Mouse (Mus musculus) Muller cell, postnatal 12 days (primary cell): ENCODE measurements around the gene Snx20.
"Not testable (repeated sequence)": the region's sequence is repeated elsewhere in the genome, so short reads cannot be mapped to it uniquely, and the experiment has no call there.

Source experiments
- DNase-seq: peaks from one replicate; pipeline ENCODE4 v3.0.0-alpha.2; 2015; ENCODE audit errors: inconsistent ontology term

The Snx20 gene

GRCm38 (mm10) chr8:88635474-88636397, at the start of gene Snx20:
Gene Snx20, minus strand, starts transcription at chr8:88636128.
- no peak for DNase-seq

- DNase-seq: peak; percentile 27
Measured at GRCm38 (mm10) chr8:88683656-88684289, 47.8 kb upstream of the Snx20 start.

GRCm38 (mm10) chr8:88681046-88681445, 45.1 kb upstream of the Snx20 start:
- no peak for DNase-seq

- no peak for DNase-seq
Measured at GRCm38 (mm10) chr8:88680566-88680965, 44.6 kb upstream of the Snx20 start.

- DNase-seq: no peak
Measured at GRCm38 (mm10) chr8:88677071-88677470, 41.1 kb upstream of the Snx20 start.

GRCm38 (mm10) chr8:88675372-88676165, 39.6 kb upstream of the Snx20 start:
- DNase-seq: no peak

- DNase-seq: no peak
Measured at GRCm38 (mm10) chr8:88673859-88674258, 37.9 kb upstream of the Snx20 start.

GRCm38 (mm10) chr8:88671575-88671974, 35.6 kb upstream of the Snx20 start:
- DNase-seq: no peak

- no peak for DNase-seq
Measured at GRCm38 (mm10) chr8:88670782-88671181, 34.9 kb upstream of the Snx20 start.

- peak; percentile 84 for DNase-seq
Measured at GRCm38 (mm10) chr8:88668400-88669086, 32.6 kb upstream of the Snx20 start.

GRCm38 (mm10) chr8:88666435-88666834, 30.5 kb upstream of the Snx20 start:
- DNase-seq: no peak

- no peak for DNase-seq
Measured at GRCm38 (mm10) chr8:88664947-88665346, 29.0 kb upstream of the Snx20 start.

- no peak for DNase-seq
Measured at GRCm38 (mm10) chr8:88664121-88664520, 28.2 kb upstream of the Snx20 start.

- no peak for DNase-seq
Measured at GRCm38 (mm10) chr8:88662401-88662821, 26.5 kb upstream of the Snx20 start.

- no peak for DNase-seq
Measured at GRCm38 (mm10) chr8:88659873-88660272, 23.9 kb upstream of the Snx20 start.

- peak; percentile 32 for DNase-seq
Measured at GRCm38 (mm10) chr8:88655334-88655733, 19.4 kb upstream of the Snx20 start.

GRCm38 (mm10) chr8:88651122-88651521, 15.2 kb upstream of the Snx20 start:
- not testable (repeated sequence) for DNase-seq

GRCm38 (mm10) chr8:88650016-88650708, 14.2 kb upstream of the Snx20 start:
- DNase-seq: no peak

GRCm38 (mm10) chr8:88648322-88648721, 12.4 kb upstream of the Snx20 start:
- DNase-seq: no peak

GRCm38 (mm10) chr8:88646837-88647778, 11.2 kb upstream of the Snx20 start, which contains the start of gene Nod2:
Gene Nod2, plus strand, starts transcription at chr8:88647315.
- peak; percentile 81 for DNase-seq
